Mouse (Mus musculus): ENCODE results near the gene Cela2a.
A peak's percentile ranks its signal among the peaks of the same experiment; 100 is the strongest.

Cela2a gene

GRCm38 (mm10) chr4:141826060-141826459, at the start of gene Cela2a:
Gene Cela2a, minus strand, starts transcription at chr4:141826160.
- no peak for DNase-seq (ENCODE audit: low read depth, low spot score)

DNA sequence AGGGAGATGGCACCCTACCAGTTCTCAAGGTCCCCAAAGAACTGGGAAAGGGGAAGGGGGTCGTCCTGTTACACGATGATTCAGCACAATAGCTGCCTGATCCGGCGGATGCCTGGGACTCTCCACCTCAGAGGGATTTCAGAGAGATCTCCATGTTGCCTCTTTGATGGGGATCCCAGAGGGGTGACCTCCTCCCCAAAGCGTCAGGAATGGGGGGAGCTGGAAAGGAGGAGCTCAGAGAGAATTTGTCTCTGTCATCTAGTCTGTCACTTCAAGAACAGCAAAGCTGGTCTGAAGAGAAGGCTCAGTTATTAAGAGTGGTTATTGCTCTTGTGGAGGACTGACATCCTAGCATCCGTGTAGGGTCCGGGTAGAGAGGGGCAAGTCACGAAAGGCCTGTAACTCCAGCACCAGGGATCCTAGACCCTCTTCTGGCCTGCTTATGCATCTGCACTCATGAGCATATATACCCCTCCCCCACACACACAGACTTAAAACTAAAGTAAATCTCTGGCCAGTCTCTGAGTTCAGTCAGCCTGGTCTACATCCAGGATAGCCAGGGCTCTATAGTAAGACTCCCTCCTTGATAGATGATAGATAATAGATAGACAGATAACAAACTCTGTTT, 49.6 kb upstream of the Cela2a start:
- DNase-seq (ENCODE audit: low read depth, low spot score), result no peak

GRCm38 (mm10) chr4:141874601-141875460, 48.9 kb upstream of the Cela2a start, which contains the start of gene Efhd2:
Gene Efhd2, minus strand, starts transcription at chr4:141874920.
- peak; percentile 67 for DNase-seq (ENCODE audit: low read depth, low spot score)

- no peak for DNase-seq (ENCODE audit: low read depth, low spot score)
These were observed 48.2 kb upstream of the Cela2a start for GRCm38 (mm10) chr4:141874111-141874600.

GRCm38 (mm10) chr4:141872977-141873376, 47.0 kb upstream of the Cela2a start:
- no peak for DNase-seq (ENCODE audit: low read depth, low spot score)

- DNase-seq (ENCODE audit: low read depth, low spot score), result no peak
These were observed 45.9 kb upstream of the Cela2a start for GRCm38 (mm10) chr4:141871909-141872308.

DNA sequence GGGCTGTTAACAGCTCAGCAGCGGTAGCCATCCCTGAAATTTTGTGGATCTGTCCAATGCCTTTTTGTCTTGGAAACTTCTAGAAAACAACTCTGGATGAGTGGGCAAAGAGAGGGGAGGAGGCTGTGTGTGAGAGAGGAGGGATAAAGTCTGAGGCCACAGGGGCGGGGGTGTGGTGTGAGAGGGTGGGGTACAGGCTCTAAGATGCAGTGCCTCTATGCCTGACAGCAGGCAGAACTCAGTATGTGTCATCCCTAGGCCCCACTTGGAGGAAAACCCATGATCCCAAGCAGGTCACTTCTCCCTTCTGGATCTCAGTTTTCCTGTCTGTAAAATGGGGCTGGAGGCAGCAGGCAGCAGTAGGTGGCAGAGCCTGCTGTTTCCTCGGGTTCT, 45.4 kb upstream of the Cela2a start:
- no peak for DNase-seq (ENCODE audit: low read depth, low spot score)

DNA sequence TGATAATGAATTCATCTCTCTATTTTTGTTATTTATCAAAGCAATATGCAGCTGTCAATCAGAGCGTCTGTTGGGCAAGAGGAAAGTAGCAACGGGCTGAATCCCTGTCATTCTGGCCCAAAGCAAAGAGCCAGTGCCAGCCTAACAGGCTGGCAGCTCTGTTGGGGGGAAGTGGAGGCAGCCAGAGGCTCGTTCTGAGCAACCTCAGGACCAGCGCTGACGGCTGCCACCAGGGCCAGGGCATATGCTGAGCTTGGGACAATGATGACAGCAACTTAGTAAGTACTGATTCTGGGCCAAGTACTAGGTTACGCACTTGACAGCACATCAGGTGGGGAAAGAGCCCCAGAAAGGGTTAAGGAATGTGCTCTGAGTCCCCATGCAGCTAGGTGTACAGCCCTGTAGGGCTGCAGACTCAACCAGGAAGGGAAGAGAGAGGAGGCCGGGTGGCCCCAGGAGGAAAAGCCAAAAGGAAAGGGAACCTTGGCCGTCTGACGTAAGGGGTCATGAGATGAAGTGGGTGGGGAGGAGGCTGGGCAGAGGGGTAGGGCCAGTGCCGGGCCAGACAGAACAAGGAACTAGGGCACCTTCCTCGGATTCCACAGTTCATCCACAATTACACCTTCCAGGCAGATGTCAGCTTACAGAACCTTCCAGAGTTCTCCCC, 44.8 kb upstream of the Cela2a start:
- no peak for DNase-seq (ENCODE audit: low read depth, low spot score)

DNA sequence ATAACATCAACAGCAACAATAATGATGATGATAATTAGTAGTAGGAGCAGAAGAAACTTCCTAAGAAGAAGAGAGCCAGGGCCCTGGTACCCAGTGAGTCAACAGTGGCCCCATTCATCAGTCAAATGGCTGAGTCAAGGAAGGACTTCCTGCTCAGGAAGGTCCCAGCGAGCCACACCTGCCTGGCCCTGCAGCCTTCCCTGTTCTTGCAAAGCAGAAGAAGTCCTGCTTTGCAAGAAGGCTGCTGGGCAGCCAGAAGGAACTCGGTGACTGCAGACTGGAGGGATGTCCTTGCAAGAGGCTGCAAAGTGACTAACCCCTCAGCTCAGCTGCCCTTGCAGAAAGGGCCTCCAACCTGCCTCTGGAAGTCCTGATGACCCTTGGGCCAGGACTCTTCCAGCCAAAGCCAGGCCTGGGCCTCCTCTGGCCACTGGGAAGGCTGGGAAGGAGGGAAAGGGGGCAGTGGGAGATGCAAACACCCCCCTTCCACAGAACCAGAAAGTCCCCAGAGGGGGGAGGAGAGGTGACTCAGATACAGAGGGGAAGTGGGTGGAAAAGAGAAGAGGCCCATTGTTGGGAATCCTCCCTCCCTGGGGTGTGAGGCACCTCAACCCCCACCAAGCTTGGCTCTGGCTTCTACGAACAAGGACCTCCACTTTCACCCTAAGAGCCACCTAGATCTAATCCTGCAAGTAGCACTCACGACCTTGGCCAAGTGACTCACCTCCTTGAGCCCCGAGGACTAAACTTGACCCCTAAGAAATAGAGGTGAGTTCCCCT, 43.7 kb upstream of the Cela2a start:
- no peak for DNase-seq (ENCODE audit: low read depth, low spot score)

- no peak for DNase-seq (ENCODE audit: low read depth, low spot score)
These were observed 42.1 kb upstream of the Cela2a start for GRCm38 (mm10) chr4:141868051-141868450.

DNA sequence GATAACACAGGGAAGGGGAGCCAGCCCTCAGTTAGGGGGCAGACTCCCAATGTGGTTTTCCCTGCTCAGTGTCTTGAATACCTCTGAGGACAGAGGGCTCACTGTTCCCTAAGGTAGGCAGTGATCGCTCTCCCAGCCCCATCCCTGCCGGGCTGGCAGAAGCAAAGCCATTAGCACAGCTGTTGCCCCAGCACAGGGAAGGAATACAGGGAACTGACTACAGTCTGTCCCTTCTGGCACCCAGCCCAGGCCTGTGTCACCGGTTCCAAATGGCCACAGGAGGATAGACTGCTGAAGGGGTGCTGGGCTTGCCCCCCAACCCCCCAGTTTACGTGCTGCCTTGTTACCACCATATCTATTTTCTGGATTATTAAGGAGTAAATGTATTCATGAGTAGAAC, 41.5 kb upstream of the Cela2a start:
- no peak for DNase-seq (ENCODE audit: low read depth, low spot score)

- no peak for DNase-seq (ENCODE audit: low read depth, low spot score)
These were observed 41.1 kb upstream of the Cela2a start for GRCm38 (mm10) chr4:141866933-141867490.

DNA sequence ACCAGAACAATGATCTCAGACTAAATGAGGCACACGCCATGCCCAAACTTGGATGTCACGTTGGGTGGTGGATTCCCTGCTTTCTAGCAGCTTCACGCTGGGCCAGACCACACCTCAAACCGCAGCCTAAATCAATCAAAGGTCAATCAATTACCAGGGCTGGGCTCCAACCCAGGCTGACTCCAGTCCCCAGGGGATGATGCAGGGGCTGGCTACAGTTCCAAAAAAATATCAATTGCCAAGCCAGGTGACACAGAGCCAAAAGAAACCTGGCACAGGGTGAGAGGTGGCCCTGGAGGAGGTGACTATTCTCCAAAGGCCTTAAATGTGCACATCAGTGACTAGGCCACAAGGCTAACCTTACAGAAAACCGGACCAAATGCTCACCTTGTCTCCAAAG, 39.6 kb upstream of the Cela2a start:
- DNase-seq (ENCODE audit: low read depth, low spot score), result no peak

DNA sequence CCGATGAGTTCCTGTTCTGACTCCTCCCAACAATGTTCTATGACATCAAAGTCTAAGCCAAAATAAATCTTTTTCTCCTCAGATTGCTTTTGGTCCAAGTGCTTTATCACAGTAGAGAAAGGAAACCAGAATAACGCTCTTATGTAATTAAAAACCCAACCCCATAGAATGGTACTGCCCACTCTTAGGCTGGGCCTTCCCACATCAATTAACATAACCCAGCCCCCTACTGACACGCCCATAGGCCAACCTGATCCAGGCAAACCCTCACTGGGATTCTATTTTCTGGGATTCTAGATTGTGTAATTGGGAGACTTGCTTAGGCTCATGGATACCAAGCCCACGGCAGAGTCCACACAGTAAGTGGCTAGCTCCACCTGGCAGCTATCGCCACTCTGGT, 39.0 kb upstream of the Cela2a start:
- no peak for DNase-seq (ENCODE audit: low read depth, low spot score)

DNA sequence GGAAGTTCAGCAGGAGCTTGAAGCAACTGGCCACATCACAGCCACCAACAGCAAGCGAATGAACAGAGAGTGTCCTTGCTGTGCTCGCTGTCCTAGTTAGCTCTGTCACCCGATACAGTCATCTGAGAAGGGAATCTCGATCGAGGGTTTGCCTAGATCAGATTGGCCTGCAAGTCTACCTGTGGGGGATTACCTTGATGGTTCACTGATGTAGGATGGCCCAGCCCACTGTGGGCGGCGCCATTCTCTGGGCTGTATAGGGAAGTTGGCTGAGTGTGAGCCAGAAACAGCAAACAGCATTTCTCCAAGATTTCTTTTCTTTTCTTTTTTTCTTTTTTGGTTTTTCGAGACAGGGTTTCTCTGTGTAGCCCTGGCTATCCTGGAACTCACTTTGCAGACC, 38.5 kb upstream of the Cela2a start:
- DNase-seq (ENCODE audit: low read depth, low spot score), result no peak

- DNase-seq (ENCODE audit: low read depth, low spot score), result no peak
These were observed 37.8 kb upstream of the Cela2a start for GRCm38 (mm10) chr4:141863726-141864280.

DNA sequence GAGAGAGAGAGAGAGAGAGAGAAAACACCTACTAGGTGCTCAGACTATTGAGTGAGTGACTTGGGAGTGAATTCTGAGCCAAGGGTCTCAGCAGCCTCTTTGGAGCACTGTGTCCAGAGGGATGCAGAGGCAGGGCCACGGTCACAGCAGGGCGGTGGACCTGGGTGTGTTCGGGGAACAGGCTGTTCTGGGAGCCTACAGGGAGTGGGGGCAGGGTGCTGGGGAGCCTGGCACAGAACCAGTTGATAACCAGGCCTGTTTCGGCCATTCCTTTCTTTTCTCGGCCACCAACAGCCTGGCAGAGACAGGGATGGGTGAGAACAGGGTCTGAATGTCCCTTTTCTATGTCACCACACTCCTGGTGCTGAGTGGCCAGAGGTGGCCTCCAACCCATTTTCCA, 36.9 kb upstream of the Cela2a start:
- no peak for DNase-seq (ENCODE audit: low read depth, low spot score)

- DNase-seq (ENCODE audit: low read depth, low spot score), result no peak
These were observed 35.8 kb upstream of the Cela2a start for GRCm38 (mm10) chr4:141861591-141862295.

DNA sequence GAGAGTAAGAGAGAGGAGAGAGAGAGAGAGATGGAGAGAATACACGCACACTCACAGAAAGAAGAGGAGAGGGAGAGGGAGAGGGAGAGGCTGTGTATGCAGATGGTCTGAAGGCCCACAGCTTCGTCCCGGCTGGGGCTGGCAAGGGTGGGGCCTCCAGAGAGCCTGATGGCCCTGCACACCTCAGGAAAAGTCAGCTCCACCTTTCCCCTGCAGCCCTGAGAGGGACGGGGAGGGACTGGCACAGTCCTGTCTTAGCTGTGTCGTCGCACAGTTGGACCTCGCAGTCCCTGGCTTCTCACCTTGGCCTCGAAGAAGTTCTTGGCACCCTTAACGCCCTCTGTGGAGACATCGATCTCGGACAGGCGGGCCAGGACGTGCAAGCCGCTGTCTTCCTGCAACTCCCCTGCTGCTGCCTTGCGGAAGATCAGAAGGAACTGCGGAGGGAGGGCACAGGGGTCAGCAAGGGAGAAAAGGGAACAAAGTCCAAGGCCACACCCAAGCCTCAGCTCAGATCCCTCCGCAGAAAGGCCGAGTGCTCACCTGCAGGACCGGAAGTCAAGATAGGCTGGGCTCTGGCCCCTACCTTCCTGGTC, 34.4 kb upstream of the Cela2a start:
- DNase-seq (ENCODE audit: low read depth, low spot score), result no peak

DNA sequence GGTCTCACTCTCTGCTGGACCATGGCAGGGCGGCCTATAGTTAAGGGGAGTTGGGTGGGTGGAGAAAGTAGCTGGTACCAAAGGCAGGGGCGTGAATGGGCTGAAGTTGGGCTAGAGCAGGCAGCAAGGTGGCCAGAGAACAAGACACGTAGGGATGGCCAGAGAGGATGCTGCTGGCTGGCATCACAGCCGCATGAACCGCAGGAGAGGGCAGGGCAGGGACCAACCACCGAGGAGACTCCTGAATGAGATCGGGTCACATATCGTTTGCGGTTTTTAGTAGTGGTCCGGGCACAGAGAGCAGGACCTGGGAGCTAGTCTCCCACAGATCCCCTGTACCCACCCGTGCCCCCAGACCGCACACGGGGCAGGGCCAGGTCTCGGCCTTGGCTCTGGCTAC, 33.4 kb upstream of the Cela2a start:
- no peak for DNase-seq (ENCODE audit: low read depth, low spot score)

Data from embryo, embryonic 11.5 days (tissue).